Mouse (Mus musculus) ovary, postnatal 10 days (tissue): ENCODE results near the gene Gbp7.
"Not testable (repeated sequence)": the region's sequence is repeated elsewhere in the genome, so short reads cannot be mapped to it uniquely, and the experiment has no call there.

Experiments
- DNase-seq: peaks from one replicate; pipeline ENCODE4 v3.0.0; 2022; ENCODE audit warnings: low spot score

Gbp7 gene

GRCm38 (mm10) chr3:142530087-142530953, at the start of gene Gbp7:
Gbp7 (plus strand) TSS chr3:142530342.
- peak; percentile 39 for DNase-seq

DNA sequence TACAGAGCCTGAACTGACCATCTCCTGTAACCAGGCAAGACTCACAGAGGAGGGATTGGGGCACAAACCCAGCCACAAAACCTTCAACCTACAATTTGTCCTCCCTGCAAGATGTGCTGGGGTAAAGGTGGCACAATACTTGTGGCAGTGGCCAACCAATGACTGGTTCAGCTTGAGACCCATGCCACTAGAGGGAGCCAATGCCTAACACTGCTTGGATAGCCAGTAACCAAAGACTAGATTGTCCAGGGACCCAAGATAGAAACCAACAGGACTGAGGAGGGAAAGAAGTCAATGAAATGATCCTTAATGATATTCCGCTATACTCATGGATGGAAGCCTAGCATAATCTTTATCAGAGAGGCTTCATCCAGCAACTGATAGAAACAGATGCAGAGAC, 39.7 kb upstream of the Gbp7 start:
- peak; percentile 32 for DNase-seq

DNA sequence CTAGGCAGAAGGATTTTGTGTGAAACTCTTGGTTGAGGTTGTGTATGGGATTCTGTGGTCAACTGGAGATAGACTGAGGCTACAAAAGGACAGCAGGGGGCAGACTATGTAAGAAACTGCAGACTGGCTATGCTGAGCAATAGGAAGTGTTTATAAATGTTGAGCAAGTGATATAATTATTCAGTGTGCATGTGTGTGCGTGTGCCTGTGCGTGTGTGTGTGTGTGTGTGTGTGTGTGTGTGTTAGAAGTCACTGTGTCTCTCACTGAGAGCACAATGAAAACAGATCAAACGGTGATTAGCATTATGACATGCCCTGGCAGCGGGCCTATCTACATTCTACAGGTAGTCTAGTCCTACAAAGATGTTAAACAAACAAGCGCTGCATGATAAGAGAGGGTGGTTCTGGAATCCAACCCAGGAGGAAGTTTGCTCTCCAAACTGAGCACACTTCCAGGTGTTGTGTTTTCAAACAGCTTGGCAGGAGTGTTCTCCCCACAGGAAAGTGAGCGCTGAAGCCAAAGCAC, 36.5 kb upstream of the Gbp7 start, which contains the start of gene Gbp5:
Gene Gbp5, plus strand, starts transcription at position 443 of the 526 bp plus-strand sequence.
- DNase-seq, result no peak

DNA sequence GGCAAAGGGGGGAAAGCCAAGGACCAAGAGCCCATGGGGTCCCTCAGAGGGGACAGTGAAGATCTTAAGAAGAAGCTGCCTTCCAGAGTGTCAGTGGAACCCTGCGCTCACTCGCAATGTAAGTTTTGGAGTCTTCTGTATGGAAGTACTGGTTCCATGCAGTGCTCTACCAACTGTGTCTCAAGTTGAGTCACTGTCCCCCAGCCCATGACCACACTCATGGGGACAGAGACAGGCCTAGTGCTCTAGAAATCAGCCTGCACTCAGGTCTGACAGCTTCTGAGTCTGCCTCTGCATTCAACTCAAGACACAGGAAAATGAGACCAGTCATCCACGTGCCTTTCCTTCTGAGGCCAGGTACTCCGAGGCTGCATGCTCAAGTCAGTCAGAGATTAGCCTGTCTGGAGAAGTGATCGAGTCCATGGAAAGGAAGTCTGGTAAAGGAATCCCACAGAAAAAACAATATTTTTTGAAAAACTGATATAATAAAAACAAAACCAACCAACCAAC, 34.9 kb upstream of the Gbp7 start:
- DNase-seq, result no peak

DNA sequence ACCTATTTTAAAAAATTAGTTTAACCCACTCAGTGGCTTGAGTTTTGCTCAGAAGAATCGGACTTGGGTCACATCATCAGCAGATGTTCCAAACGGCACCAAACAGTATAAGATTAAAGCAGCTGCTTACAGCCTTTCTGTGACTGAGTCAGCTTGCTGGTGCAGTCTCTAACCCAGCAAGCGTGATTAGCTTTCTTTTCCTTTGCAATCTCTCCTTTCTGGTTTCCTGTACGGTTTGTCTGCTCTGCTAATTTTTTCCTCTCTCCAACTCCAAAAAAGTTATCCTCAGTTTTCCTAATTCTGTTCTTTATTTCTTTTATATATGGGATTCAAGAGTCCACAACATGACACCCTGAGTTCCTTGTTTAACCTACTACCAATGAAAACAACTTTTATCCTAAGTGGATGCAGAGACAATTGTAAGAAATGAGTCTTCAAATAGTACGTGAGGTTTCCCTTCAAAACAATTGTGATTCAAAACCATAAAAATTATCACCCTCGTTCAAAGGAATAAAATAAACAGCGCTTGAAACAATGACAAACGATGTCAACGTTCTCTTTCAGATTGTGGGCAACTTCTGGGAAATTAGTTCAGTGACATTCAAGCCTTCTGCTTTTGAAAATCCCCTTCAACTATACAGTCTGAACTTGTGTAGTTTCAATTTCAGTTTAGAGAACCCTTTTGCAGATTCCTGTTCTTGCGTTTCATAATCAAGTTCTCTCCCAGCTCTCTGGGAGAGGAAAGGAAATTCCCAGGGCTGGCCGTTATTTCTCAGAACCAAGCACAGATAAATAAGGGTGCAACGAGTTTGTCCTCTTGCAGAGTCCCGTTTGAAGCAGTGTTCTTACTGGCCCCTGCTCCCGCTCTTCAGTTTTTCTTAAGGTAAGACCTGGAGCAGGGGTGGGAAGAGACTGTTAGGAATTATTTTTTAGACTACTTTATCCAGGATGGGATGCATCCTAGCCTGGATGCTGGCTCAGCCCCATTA, 33.7 kb upstream of the Gbp7 start:
- DNase-seq, result no peak

GRCm38 (mm10) chr3:142497123-142497841, 32.9 kb upstream of the Gbp7 start:
- DNase-seq, result no peak

GRCm38 (mm10) chr3:142498941-142499340, 31.2 kb upstream of the Gbp7 start:
- no peak for DNase-seq

DNA sequence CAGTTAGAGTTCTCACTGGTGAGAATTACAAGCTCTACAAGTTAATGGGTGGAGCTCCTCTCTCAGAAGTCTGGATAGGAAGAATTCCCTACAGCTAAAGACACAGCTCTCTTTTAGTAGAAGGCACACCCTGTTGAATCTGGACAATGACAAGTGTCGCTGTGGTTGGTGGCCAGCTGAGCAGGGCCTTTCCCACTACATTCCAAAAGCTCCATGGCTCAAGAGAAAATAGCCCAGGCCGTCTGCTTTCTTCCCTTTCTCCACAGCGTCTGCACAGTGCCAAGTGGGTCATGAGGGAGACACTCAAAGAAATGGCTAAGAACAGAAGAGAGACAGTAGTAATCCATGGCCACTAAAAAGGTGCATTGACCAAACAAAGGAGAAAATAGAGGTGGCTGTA, 2.0 kb upstream of the Gbp7 start:
- DNase-seq, result no peak

- DNase-seq, result no peak
Observed at GRCm38 (mm10) chr3:142529597-142529996, 545 bp upstream of the Gbp7 start.

DNA sequence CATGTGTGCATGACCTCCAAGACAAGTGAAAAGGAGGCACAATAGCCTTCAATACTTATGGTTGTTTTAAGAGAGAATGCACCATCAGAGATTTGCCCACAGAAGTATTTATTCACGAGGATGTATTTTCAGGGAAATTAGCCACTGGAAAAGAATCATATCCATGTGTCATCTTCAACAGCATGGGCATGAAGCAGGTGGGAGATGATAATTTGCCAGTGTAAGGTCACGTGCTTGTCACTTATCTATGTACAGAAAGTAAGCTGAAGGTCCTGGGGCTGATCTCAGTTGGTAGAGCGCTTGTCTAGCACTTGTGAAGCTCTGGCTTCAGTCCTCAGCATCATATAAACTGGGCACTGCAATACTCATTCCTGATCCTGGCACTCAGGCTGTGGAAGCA, 1.5 kb downstream of the Gbp7 start:
- DNase-seq, result no peak

DNA sequence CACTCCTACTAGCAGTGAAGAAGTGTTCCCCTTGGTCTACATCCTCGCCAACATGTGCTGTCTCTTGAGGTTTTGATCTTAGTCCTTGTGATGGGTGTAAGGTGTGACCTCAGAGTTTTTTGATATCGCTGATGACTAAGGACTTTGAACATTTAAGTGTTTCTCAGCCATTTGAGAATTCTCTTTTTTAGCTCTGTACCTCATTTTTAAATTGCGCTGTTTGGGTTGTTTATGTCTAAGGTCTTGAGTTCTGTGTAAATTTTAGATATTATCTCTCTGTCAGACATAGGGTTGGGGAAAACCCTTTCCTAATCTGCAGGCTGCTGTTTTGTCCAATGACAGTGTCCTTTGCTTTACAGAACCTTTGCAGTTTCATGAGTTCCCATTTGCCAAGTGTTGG, 3.0 kb downstream of the Gbp7 start:
- no peak for DNase-seq

- DNase-seq, result no peak
Observed at GRCm38 (mm10) chr3:142535667-142536066, 5.5 kb downstream of the Gbp7 start.

DNA sequence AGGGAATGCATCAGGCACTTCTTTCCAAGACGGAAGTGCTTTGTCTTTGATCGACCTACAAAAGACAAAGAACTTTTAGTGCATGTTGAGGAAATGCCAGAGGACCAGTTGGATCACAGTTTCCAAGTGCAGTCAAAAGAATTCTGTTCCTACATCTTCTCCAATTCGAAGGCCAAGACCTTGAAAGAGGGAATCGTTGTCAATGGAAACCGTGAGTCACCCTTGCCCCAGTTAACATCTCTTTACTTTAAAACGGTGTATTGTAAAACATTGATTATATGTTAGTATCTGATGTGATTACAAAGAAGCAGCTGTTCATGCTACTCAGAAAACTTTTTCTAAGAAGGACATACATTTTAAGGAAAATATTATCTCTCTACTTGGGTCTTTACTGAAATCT, 11.2 kb downstream of the Gbp7 start:
- no peak for DNase-seq

DNA sequence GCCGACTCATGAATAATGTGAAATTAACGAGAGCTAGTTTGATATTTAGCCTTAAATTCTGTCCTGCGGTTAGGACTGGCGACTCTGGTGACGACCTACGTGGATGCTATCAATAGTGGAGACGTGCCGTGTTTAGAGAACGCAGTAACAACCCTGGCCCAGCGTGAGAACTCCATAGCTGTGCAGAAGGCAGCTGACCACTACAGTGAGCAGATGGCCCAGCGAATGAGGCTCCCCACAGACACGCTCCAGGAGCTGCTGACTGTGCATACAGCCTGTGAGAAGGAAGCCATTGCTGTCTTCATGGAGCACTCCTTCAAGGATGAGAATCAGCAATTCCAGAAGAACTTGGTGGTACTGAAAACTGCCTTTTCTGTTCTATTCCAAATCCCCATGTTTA, 12.6 kb downstream of the Gbp7 start:
- DNase-seq, result not testable (repeated sequence)

- no peak for DNase-seq
Observed at GRCm38 (mm10) chr3:142546690-142547089, 16.5 kb downstream of the Gbp7 start.

DNA sequence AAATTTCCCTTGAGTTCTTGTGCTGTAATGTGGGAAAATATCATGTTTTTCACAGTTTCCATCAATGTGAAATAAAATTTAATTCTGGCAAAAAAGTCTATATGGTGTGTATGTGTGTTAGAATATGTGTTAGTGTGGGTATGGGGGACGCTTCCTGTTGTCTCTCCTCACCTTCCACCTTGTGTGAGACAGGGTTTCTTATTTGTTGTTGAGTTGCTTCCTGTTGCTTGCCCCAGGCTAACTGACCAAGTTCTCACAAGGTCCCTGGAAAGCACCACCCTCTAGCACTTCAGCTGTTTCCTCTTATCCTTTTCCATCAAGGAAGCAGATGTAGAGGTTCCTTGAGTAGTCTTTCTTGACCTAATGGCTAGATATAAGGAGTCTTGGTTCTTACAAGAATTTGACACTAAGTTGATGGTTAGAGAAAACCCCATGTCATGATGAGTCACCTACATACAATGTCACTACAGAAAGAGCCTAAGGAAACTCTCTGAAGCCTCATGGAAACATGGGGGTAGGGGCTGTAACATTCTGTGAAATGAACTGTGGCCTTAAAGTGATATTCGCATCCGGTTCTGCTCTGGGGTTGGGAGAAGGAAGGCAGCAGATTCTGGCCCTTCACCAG, 20.0 kb downstream of the Gbp7 start:
- no peak for DNase-seq

DNA sequence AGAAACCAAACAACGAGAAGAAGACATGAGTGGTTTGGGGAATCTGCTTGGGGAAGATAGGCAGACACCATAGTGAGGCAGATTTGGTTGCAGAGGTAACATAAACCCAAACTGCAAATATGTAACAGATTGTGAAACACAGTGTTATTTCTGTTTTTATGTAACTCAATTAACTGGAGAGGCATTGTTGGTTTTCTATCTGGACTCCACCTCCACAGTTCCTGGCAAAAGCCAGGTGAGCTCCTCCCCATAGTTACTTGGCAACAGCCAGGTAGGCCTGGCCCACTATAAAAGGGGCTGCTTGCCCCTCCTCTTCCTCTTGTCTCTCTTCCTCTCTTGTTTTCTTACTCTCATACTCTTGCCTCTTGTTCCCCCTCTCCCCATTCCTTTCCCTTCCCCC, 24.5 kb downstream of the Gbp7 start:
- DNase-seq, result no peak

GRCm38 (mm10) chr3:142555623-142556022, 25.5 kb downstream of the Gbp7 start:
- DNase-seq, result no peak

DNA sequence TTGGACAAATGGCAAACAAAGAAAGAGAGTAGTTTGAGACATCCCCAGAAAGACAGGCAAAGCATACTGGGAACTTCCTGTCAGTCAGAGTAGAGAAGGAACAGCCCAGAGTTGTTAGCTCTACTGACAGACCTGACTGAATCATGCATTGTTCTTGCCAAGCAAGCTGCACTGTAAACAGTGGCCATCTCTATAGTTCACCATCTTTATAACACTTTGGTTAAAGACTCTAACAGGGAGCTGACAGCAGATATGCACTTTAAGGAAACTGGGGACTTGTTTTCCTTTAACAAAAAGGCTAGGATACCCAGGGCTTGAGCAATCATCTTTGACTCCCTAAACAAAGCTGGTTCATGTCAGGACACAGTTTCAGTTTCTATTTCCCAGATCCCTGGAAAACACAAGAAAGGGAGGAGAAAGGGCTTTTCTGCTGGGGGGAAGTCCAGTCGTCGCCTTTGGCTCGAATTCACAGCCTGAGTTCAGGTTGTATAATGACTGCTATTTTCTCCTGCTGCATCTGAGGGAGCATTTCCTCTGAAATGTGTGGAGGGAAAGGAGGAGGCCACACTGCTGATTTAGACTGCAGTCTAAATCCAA, 29.6 kb downstream of the Gbp7 start, which contains the start of gene Gbp3:
Gene Gbp3, plus strand, starts transcription at position 395 of the 597 bp plus-strand sequence.
- no peak for DNase-seq

DNA sequence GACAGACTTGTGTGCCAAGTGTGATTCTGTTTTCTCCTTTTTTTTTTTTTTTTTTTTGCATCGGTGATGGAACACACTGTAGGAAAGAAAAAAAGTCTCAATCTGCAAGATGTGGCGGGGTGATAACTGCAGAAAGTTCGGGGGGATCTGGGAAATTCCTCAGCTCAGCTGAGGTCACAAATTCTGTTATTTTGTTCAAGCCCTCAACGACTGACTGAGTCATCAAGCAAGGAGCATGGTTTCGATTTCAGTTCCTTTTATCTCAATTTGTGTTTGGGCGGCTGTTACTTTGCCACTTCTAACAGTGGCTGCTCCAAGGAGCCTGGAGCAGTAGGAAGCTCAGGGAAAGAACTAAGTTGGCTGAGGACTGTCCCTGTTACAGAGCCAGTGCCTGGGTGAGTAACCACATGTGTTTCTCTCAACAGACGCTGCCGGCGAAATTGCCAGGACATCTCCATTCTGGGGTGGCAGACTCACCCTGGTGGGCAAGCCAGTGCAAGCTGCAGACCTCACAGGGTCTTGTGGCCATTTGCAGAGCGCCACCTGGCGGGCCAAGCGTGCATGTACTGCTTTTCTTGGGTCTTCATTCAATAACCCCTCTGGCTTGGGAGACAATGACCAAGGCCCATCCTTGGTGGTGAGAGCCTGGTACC, 30.3 kb downstream of the Gbp7 start:
- DNase-seq, result peak; percentile 78
